Mouse (Mus musculus) myocyte (in vitro differentiated cells): Measurements from ENCODE around the gene 4833439L19Rik. TPM values are rescaled to one million over a fixed set of nuclear protein-coding genes. Genes with fewer than 3 reads are reported as not detected.

Experiments
- H3K27me3 ChIP-seq: one replicate; pipeline ENCODE4 v1.6.1; 2011; ENCODE audit not compliant: control insufficient read depth, insufficient read depth, insufficient read length
- H3K36me3 ChIP-seq: one replicate; pipeline ENCODE4 v1.6.1; 2011; ENCODE audit not compliant: control insufficient read depth, insufficient read depth
- H3K4me2 ChIP-seq: one replicate; pipeline ENCODE4 v1.6.1; 2011; ENCODE audit warnings: low read depth, control low read depth
- H3K4me3 ChIP-seq: one replicate; pipeline ENCODE4 v1.5.1; 2011; ENCODE audit warnings: mild to moderate bottlenecking, control low read depth, moderate library complexity
- H3K79me2 ChIP-seq: one replicate; pipeline ENCODE4 v1.6.1; 2011; ENCODE audit not compliant: control insufficient read depth, insufficient read depth
- H3ac ChIP-seq: one replicate; pipeline ENCODE4 v1.6.1; 2011; ENCODE audit not compliant: control insufficient read depth, insufficient read length
- CEBPB ChIP-seq: IDR thresholded peaks from 2 replicates; pipeline ENCODE4 v1.6.1; 2011; ENCODE audit warnings: mild to moderate bottlenecking, moderate library complexity; ENCODE audit not compliant: poor library complexity, insufficient read depth, severe bottlenecking
- E2F4 ChIP-seq: IDR thresholded peaks from one replicate; pipeline ENCODE4 v1.6.1; 2011; ENCODE audit warnings: mild to moderate bottlenecking, control low read depth, moderate library complexity; ENCODE audit not compliant: insufficient read depth
- MAX ChIP-seq: IDR thresholded peaks from one replicate; pipeline ENCODE4 v1.6.1; 2011; ENCODE audit warnings: low read depth, mild to moderate bottlenecking, control low read depth
- MYOD1 ChIP-seq, 3 experiments: IDR thresholded peaks; one replicate each; pipeline ENCODE4 v1.6.1; 2011; ENCODE audit warnings: control low read depth in 2 of 3, low read depth in 2 of 3, mild to moderate bottlenecking in 2 of 3, moderate library complexity in 1 of 3; ENCODE audit not compliant: insufficient read length in 2 of 3, control insufficient read depth in 1 of 3
- MYOG ChIP-seq, 3 experiments: IDR thresholded peaks; one replicate each; pipeline ENCODE4 v1.6.1; 2011; ENCODE audit warnings: control low read depth in 2 of 3, low read depth in 2 of 3, mild to moderate bottlenecking in 2 of 3; ENCODE audit not compliant: insufficient read length in 2 of 3, control insufficient read depth in 1 of 3, insufficient read depth in 1 of 3
- POLR2A ChIP-seq: IDR thresholded peaks from one replicate; pipeline ENCODE4 v1.6.1; 2011; ENCODE audit warnings: low read depth, mild to moderate bottlenecking, control low read depth, moderate library complexity; ENCODE audit not compliant: insufficient read length
- POLR2AphosphoS2 ChIP-seq: IDR thresholded peaks from one replicate; pipeline ENCODE4 v1.6.1; 2011; ENCODE audit warnings: low read depth, control low read depth; ENCODE audit not compliant: insufficient read length
- REST ChIP-seq: IDR thresholded peaks from one replicate; pipeline ENCODE4 v1.6.1; 2011; ENCODE audit warnings: mild to moderate bottlenecking, control low read depth, moderate library complexity; ENCODE audit not compliant: insufficient read depth, insufficient read length
- SRF ChIP-seq: IDR thresholded peaks from one replicate; pipeline ENCODE4 v1.6.1; 2011; ENCODE audit warnings: low read depth; ENCODE audit not compliant: control insufficient read depth, insufficient read length
- TCF12 ChIP-seq: IDR thresholded peaks from one replicate; pipeline ENCODE4 v1.6.1; 2011; ENCODE audit warnings: mild to moderate bottlenecking, control low read depth; ENCODE audit not compliant: poor library complexity, insufficient read depth, severe bottlenecking
- TCF3 ChIP-seq: IDR thresholded peaks from one replicate; pipeline ENCODE4 v1.6.1; 2011; ENCODE audit warnings: low read depth, control low read depth; ENCODE audit not compliant: insufficient read length
- USF1 ChIP-seq: IDR thresholded peaks from one replicate; pipeline ENCODE4 v1.6.1; 2011; ENCODE audit warnings: low read depth, mild to moderate bottlenecking, control low read depth, moderate library complexity
- polyA plus RNA-seq: library from polyadenylated mRNA; unstranded; fragments of >200 nt; fragmentation: generic; extraction: Trizol; gene quantifications from one replicate; pipeline ENCODE4 v1.2.1, GENCODE M21; 2012; ENCODE audit warnings: missing spikeins

Gene 4833439L19Rik
- polyA plus RNA-seq, 1 experiment: 117 TPM

DNA sequence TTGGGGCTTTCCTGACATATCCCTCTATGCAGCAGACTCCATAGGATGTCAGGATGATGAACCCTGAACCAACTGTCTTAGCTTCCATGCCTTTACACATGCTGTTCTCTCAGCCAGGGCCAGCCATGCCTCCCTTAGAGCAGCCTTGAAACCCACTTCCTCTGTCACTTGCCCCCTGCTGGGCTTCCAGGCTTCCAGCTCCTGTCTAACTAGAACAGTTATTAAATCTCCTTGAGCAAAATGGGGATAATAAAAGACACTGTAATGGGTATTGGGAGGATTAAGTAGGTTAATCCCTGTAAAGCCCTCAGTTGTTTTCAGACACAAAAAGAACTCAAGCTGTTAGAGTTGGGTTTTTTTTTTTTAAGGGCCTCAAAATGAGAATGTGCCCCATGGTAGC is 38.3 kb upstream of the 4833439L19Rik start:
- H3K36me3 ChIP-seq: no peaks in the 10 kb centered on the region
- H3K4me2 ChIP-seq: no peak overlapping the region
- no peak overlapping the region for H3ac ChIP-seq
- H3K79me2 ChIP-seq: no peaks in the 10 kb centered on the region
- TF ChIP-seq MYOD1 (IDR thresholded peaks at IDR 0.05; ENCODE audit: control insufficient read depth in 1 of 3, insufficient read length in 2 of 3, low read depth in 2 of 3) (no peak), MYOG (IDR thresholded peaks at IDR 0.05; ENCODE audit: control insufficient read depth in 1 of 3, insufficient read depth in 1 of 3, insufficient read length in 2 of 3, low read depth in 2 of 3) (no peak), POLR2AphosphoS2 (no peak), SRF (no peak), TCF12 (no peak), USF1 (no peak)
- no peaks in the 10 kb centered on the region for H3K27me3 ChIP-seq
- H3K4me3 ChIP-seq: no peak overlapping the region

- H3K36me3 ChIP-seq: no peaks in the 10 kb centered on the region
- H3ac ChIP-seq: no peak overlapping the region
- no peak overlapping the region for H3K4me3 ChIP-seq
- no peaks in the 10 kb centered on the region for H3K27me3 ChIP-seq
- no peaks in the 10 kb centered on the region for H3K79me2 ChIP-seq
- no peak overlapping the region for H3K4me2 ChIP-seq
- TF ChIP-seq E2F4: no peak
- no peak for TF ChIP-seq POLR2AphosphoS2
- TF ChIP-seq POLR2A: no peak
- no peak for TF ChIP-seq TCF12
- no peak for TF ChIP-seq REST
- TF ChIP-seq MYOG (IDR thresholded peaks at IDR 0.05; ENCODE audit: control insufficient read depth in 1 of 3, insufficient read depth in 1 of 3, insufficient read length in 2 of 3, low read depth in 2 of 3): no peak
- TF ChIP-seq MAX: no peak
Observed at GRCm38 (mm10) chr13:54602639-54603111, 37.4 kb upstream of the 4833439L19Rik start.

DNA sequence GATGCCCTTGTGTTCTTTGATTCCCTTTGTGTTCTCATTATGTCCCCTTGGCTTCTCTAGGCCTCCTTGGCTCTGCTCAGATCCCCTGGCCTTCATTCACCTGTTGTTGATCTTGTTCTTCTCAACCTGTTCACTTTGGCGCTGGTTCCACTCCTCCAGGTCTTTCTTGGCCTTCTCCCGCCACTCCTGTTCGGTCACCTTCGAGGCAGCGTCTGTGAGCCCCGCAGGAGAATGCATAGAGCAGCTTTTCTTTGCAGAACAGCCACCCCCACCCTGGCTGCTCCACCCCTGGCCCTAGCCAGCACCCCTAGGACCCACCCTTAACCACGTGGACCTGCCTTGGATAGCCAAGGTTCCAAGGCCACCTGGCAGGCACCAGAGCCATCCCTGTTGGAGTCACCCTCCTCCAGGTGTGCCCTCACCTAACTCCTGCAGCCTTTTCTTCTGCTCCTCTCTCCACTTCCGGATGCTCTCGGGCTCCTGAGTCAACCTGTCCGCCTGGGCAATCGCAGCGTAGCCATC is 33.4 kb upstream of the 4833439L19Rik start:
- Histone ChIP-seq H3K79me2 (no peaks in the 10 kb centered on the region), H3K36me3 (peaks cover 4% of the 10 kb centered on the region), H3ac (no peak overlapping the region), H3K4me2 (no peak overlapping the region), H3K4me3 (no peak overlapping the region), H3K27me3 (no peaks in the 10 kb centered on the region)
- TF ChIP-seq CEBPB: no peak
- no peak for TF ChIP-seq MYOD1 (IDR thresholded peaks at IDR 0.05; ENCODE audit: control insufficient read depth in 1 of 3, insufficient read length in 2 of 3, low read depth in 2 of 3)
- no peak for TF ChIP-seq TCF3
- TF ChIP-seq MYOG (IDR thresholded peaks at IDR 0.05; ENCODE audit: control insufficient read depth in 1 of 3, insufficient read depth in 1 of 3, insufficient read length in 2 of 3, low read depth in 2 of 3): no peak
- TF ChIP-seq MAX: no peak
- TF ChIP-seq USF1: no peak
- no peak for TF ChIP-seq POLR2A
- TF ChIP-seq SRF: no peak
- TF ChIP-seq E2F4: no peak
- TF ChIP-seq REST: no peak
- TF ChIP-seq POLR2AphosphoS2: no peak

DNA sequence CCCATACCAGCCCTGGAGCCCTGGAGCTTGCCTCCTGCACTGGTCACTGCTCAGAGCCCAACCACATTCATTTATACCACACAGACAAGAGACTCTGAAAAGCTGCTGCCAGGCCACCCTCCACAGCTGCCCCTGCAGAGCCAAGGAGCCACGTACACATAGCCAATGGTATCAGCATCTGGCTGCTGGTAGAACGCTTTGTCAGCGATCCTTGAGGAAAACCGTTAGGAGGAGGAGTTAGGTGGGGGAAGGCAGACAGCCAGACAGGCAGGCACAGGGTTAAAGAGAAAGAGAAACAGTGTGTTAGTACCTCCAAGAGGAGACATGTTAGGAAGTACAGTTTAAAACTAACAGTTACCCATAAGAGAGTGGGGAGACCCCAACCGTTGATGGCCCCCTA is 31.6 kb upstream of the 4833439L19Rik start:
- Histone ChIP-seq H3K36me3 (peaks cover 4% of the 10 kb centered on the region), H3K4me3 (no peak overlapping the region), H3K27me3 (no peaks in the 10 kb centered on the region), H3ac (no peak overlapping the region), H3K4me2 (no peak overlapping the region), H3K79me2 (peaks cover 9% of the 10 kb centered on the region)
- TF ChIP-seq CEBPB (no peak), SRF (no peak), USF1 (no peak), MYOD1 (IDR thresholded peaks at IDR 0.05; ENCODE audit: control insufficient read depth in 1 of 3, insufficient read length in 2 of 3, low read depth in 2 of 3) (no peak), MAX (no peak), POLR2AphosphoS2 (no peak), MYOG (IDR thresholded peaks at IDR 0.05; ENCODE audit: control insufficient read depth in 1 of 3, insufficient read depth in 1 of 3, insufficient read length in 2 of 3, low read depth in 2 of 3) (no peak), TCF12 (no peak), POLR2A (no peak)

DNA sequence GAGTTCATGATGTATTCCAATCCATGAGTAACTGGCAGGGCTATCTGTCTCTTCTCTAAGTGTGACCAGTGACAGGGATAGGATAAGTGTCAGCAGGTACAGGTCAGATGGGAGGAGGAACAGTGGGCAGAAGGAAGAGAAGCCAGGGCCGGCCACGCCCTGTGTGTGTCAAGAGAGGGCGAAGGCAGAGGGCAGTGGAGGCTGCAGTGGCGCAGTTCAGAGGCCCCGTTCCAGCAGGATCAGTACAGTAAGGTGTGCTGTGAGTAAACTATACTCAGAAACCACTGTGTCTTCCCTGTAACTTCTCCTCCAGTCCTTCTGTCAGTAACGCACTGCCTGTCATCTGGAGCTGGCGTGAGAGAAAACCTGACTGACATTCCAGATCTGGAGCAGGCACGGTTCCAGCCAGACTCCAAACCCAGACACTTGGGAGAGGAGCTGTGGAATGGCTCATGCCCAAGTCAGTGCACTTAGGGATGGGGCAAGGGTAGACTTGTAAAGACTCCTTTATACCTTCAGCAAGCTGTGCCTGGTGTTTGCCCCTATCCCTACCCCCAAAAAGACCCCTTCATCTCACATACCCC is 31.0 kb upstream of the 4833439L19Rik start:
- Histone ChIP-seq H3K36me3 (peaks cover 4% of the 10 kb centered on the region), H3K4me3 (no peak overlapping the region), H3K79me2 (peaks cover 16% of the 10 kb centered on the region), H3K27me3 (no peaks in the 10 kb centered on the region), H3K4me2 (no peak overlapping the region), H3ac (no peak overlapping the region)
- TF ChIP-seq SRF (no peak), TCF3 (no peak), REST (no peak), CEBPB (no peak), POLR2A (no peak), MYOD1 (IDR thresholded peaks at IDR 0.05; ENCODE audit: control insufficient read depth in 1 of 3, insufficient read length in 2 of 3, low read depth in 2 of 3) (no peak)
